ENCODE assay signal across 22 mouse cellular contexts in the genomic region with DNA sequence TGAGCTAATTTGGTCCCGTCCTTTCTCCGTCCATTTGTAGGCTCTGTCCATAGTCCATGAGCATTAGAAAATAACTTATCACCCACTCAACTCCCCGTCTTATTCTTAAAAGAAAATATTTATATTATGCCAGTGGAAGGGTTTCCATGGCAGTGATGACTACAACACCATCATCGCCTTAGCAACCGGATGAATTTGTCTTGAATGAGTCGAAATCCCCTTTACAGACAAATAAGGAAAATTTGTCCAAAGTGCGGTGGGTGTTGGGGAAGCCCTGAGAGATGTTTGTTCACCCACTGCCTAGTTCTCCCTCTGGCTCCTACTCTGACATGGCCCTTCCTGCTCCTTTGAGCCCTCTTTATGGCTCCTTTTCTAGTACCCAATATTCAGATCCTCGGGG. TPM values are rescaled to one million over a fixed set of nuclear protein-coding genes. Genes with fewer than 3 reads are reported as not detected.
"Had no signal": no experiment of that assay in that cellular context is flagged by ENCODE, and none has a peak within 500 bp of the region (broad histone marks: within the 10 kb centered on the region; RNA-seq: fewer than 3 reads in every experiment).

No protein-coding gene starts in this region.

- DNase-seq: kidney, adult 8-10 months; kidney, postnatal 25 days; layer of hippocampus, adult 9-11 months; lung, embryonic 14.5 days; lung, postnatal 4 days; midbrain, embryonic 14.5 days; retina, postnatal 1 day; thymus, postnatal 36 days had no signal

- ATAC-seq: inflammation-experienced regulatory T-cells, adult 6 months; intestine, postnatal 0 days had no signal

- H3K4me3 ChIP-seq: limb, embryonic 10.5 days; midbrain, embryonic 10.5 days; neural tube, embryonic 12.5 days had no signal

- H3K36me3 ChIP-seq: limb, embryonic 10.5 days; midbrain, embryonic 10.5 days; neural tube, embryonic 12.5 days had no signal

- H3K9me3 ChIP-seq: limb, embryonic 10.5 days; midbrain, embryonic 10.5 days; neural tube, embryonic 12.5 days had no signal

- H3K9ac ChIP-seq: lung, embryonic 14.5 days; neural tube, embryonic 12.5 days had no signal

- H3K27me3 ChIP-seq: neural tube, embryonic 12.5 days had no signal

- H3K4me1 ChIP-seq: limb, embryonic 10.5 days; neural tube, embryonic 12.5 days had no signal

- H3K27ac ChIP-seq: limb, embryonic 10.5 days; midbrain, embryonic 10.5 days; neural tube, embryonic 12.5 days had no signal

- H3K4me2 ChIP-seq: liver, embryonic 11.5 days; lung, embryonic 14.5 days; neural tube, embryonic 12.5 days had no signal

RNA-seq across cellular contexts. Expression of a gene that starts 42.7 kb away (rescaled TPM):
- total RNA-seq: left cerebral cortex, adult 18-20 months; megakaryocyte, adult 5-6 weeks; monocyte, adult 5-6 weeks; neutrophil, adult 5-6 weeks had no signal
- polyA plus RNA-seq: inflammation-experienced regulatory T-cells, adult 6 months; intestine, postnatal 0 days; limb, embryonic 10.5 days; limb, embryonic 14.5 days; liver, embryonic 11.5 days; liver, embryonic 16.5 days; lung, embryonic 14.5 days; neural tube, embryonic 12.5 days; small intestine, adult 2 months; stomach, embryonic 16.5 days had no signal
